Mouse (Mus musculus) thymus, postnatal 10 days (tissue): ENCODE results near the gene Arsb.

ENCODE experiments used
- DNase-seq, 2 experiments: peaks; one replicate each; pipeline ENCODE4 v3.0.0; 2021; ENCODE audit warnings: low spot score in 2 of 2

The Arsb gene

GRCm38 (mm10) chr13:93921831-93922565 is 150.6 kb downstream of the Arsb start:
- DNase-seq, result peak; percentile 26 to 43

GRCm38 (mm10) chr13:93922566-93922910 is 151.1 kb downstream of the Arsb start:
- peak in 1 of 2 experiments; percentile 19 for DNase-seq

- DNase-seq, result no peak
Observed at GRCm38 (mm10) chr13:93924735-93925432, 153.5 kb downstream of the Arsb start.

GRCm38 (mm10) chr13:93930561-93931340 is 159.3 kb downstream of the Arsb start:
- DNase-seq, result no peak

- DNase-seq, result no peak
Observed at GRCm38 (mm10) chr13:93936455-93936854, 165.0 kb downstream of the Arsb start.

- DNase-seq, result no peak
Observed at GRCm38 (mm10) chr13:93938118-93938517, 166.7 kb downstream of the Arsb start.

GRCm38 (mm10) chr13:93939363-93940127 is 168.1 kb downstream of the Arsb start:
- no peak for DNase-seq

GRCm38 (mm10) chr13:93940742-93941531 is 169.5 kb downstream of the Arsb start:
- no peak for DNase-seq

- DNase-seq, result no peak
Observed at GRCm38 (mm10) chr13:93950996-93951395, 179.6 kb downstream of the Arsb start.

- DNase-seq, result no peak
Observed at GRCm38 (mm10) chr13:93951555-93951954, 180.1 kb downstream of the Arsb start.

GRCm38 (mm10) chr13:93952466-93952865 is 181.0 kb downstream of the Arsb start:
- DNase-seq, result no peak

- no peak for DNase-seq
Observed at GRCm38 (mm10) chr13:93957907-93958306, 186.5 kb downstream of the Arsb start.

GRCm38 (mm10) chr13:93966271-93966670 is 194.8 kb downstream of the Arsb start:
- DNase-seq, result no peak

- no peak for DNase-seq
Observed at GRCm38 (mm10) chr13:93967138-93967537, 195.7 kb downstream of the Arsb start.

GRCm38 (mm10) chr13:93970115-93970514 is 198.7 kb downstream of the Arsb start:
- DNase-seq, result no peak

- DNase-seq, result no peak
Observed at GRCm38 (mm10) chr13:93972423-93972822, 201.0 kb downstream of the Arsb start.

GRCm38 (mm10) chr13:93975668-93976067 is 204.2 kb downstream of the Arsb start:
- DNase-seq, result no peak

- DNase-seq, result no peak
Observed at GRCm38 (mm10) chr13:93976897-93977530, 205.6 kb downstream of the Arsb start.

GRCm38 (mm10) chr13:93978703-93979495 is 207.5 kb downstream of the Arsb start:
- no peak for DNase-seq

GRCm38 (mm10) chr13:93979754-93980153 is 208.3 kb downstream of the Arsb start:
- no peak for DNase-seq
